9 mouse cellular contexts compared by ENCODE assay signal in genomic region chr12:56637181-56637566, GRCm38 (mm10). TPM values are rescaled to one million over a fixed set of nuclear protein-coding genes. Genes with fewer than 3 reads are reported as not detected.
DNase-seq lines count a peak whose midpoint lies in the region; ATAC-seq lines count a peak whose summit lies in the region.
"Had no signal": no experiment of that assay in that cellular context is flagged by ENCODE, and none has a peak within 500 bp of the region (broad histone marks: within the 10 kb centered on the region; RNA-seq: fewer than 3 reads in every experiment).

No protein-coding gene starts in this region.

- H3K36me3 ChIP-seq in midbrain, embryonic 11.5 days (ENCODE audit: control insufficient read depth, insufficient read depth, low read length) = no peaks in the 10 kb centered on the region
- H3K36me3 ChIP-seq: liver, embryonic 13.5 days had no signal

- no peak overlapping the region for H3K27ac ChIP-seq in midbrain, embryonic 11.5 days (ENCODE audit: low read depth, low read length)
- H3K27ac ChIP-seq: liver, embryonic 13.5 days had no signal

- no peak overlapping the region for H3K9ac ChIP-seq in midbrain, embryonic 11.5 days (ENCODE audit: low read length)
- H3K9ac ChIP-seq: liver, embryonic 13.5 days had no signal

- H3K27me3 ChIP-seq in midbrain, embryonic 11.5 days (ENCODE audit: control insufficient read depth, insufficient read depth, low read length) = peaks cover 4% of the 10 kb centered on the region; the same call in 1 of the 2 replicates

- no peaks in the 10 kb centered on the region for H3K4me1 ChIP-seq in midbrain, embryonic 11.5 days (ENCODE audit: control insufficient read depth, insufficient read depth, low read length)
- H3K4me1 ChIP-seq: liver, embryonic 13.5 days had no signal

- peak; percentile 15; the same call in 1 of the 2 replicates for ATAC-seq in cerebellum, adult (ENCODE audit: insufficient number of reproducible peaks, low FRiP score, low TSS enrichment)
- peak; percentile 59 for ATAC-seq in midbrain, embryonic 11.5 days (ENCODE audit: low FRiP score)

- peak overlapping the region; percentile 27; the same call in 1 of the 2 replicates for H3K4me2 ChIP-seq in midbrain, embryonic 11.5 days
- H3K4me2 ChIP-seq: liver, embryonic 13.5 days had no signal

- no peak for DNase-seq in cerebellum, adult 11-12 months
- peak; percentile 29 to 37 for DNase-seq in cerebellum, postnatal 36 days
- peak; percentile 13 for DNase-seq in gastrocnemius, postnatal 14 days
- peak; percentile 12 for DNase-seq in kidney, adult 11 months
- peak; percentile 64 to 77 for DNase-seq in left cerebral cortex, postnatal 14 days (ENCODE audit: low spot score in 2 of 2)
- DNase-seq in midbrain, embryonic 11.5 days (ENCODE audit: low spot score, missing footprints) = peak; percentile 93
- peak; percentile 52 for DNase-seq in telencephalon, adult 2 months (ENCODE audit: low read depth, low spot score)
- DNase-seq: liver, embryonic 13.5 days had no signal

- H3K4me3 ChIP-seq in midbrain, embryonic 11.5 days (ENCODE audit: low read depth, low read length) = no peak overlapping the region
- H3K4me3 ChIP-seq: liver, embryonic 13.5 days had no signal

- no peaks in the 10 kb centered on the region for H3K9me3 ChIP-seq in midbrain, embryonic 11.5 days (ENCODE audit: control insufficient read depth, low read length)
- H3K9me3 ChIP-seq: liver, embryonic 13.5 days had no signal

- 8% methylated on average over 5 of the region's 5 CpGs for WGBS in midbrain, embryonic 11.5 days

- intact Hi-C loops in gastrocnemius, postnatal 14 days (cut with DNase I; ENCODE audit: low total_unique reads) = no loop called here
- intact Hi-C loops in left cerebral cortex, postnatal 14 days (cut with DNase I) = loop anchor here (2.0 to 5.0 kb wide), 2 partner anchors 50 to 750 kb away; no protein-coding TSS in a partner anchor

RNA-seq across cellular contexts. Expression of gene Nkx2-9, which starts 24.1 kb away (rescaled TPM):
- not detected for total RNA-seq in gastrocnemius, postnatal 14 days (2021)
- not detected for total RNA-seq in left cerebral cortex, postnatal 14 days (2021)
- polyA plus RNA-seq in midbrain, embryonic 11.5 days (2014; fragmentation: Nextera tagmentation; extraction: Ambion mirVana) = 8.5 and 8.8 TPM in 2 replicates
- polyA plus RNA-seq: liver, embryonic 13.5 days had no signal

RNA-seq across cellular contexts. Expression of gene Pax9, which starts 54.4 kb away (rescaled TPM):
- total RNA-seq in gastrocnemius, postnatal 14 days (2021) = under 1 TPM in 1 of 2 experiments, not detected in 1; 0.04 TPM
- total RNA-seq in left cerebral cortex, postnatal 14 days (2021) = not detected
- polyA plus RNA-seq in midbrain, embryonic 11.5 days (2014; fragmentation: Nextera tagmentation; extraction: Ambion mirVana) = 0.08 TPM in 2 replicates
